Mouse (Mus musculus): ENCODE measurements around the gene Cubn. TPM values are rescaled to one million over a fixed set of nuclear protein-coding genes. Genes with fewer than 3 reads are reported as not detected.
A peak's percentile ranks its signal among the peaks of the same experiment; 100 is the strongest.

The Cubn gene
- total and polyA plus RNA-seq, 3 experiments: 0.03 TPM; not detected in 2

- H3K4me3 ChIP-seq (ENCODE audit: control insufficient read depth in 1 of 2, insufficient read depth in 1 of 2, low read depth in 2 of 2, low read length in 2 of 2): no peak overlapping the region
- no peaks in the 10 kb centered on the region for H3K79me2 ChIP-seq (ENCODE audit: control insufficient read depth, insufficient read depth, low read length, poor library complexity)
- H3K27me3 ChIP-seq (ENCODE audit: control insufficient read depth in 1 of 2, insufficient read depth in 2 of 2, low read length in 2 of 2): no peaks in the 10 kb centered on the region
- no peaks in the 10 kb centered on the region for H3K36me3 ChIP-seq (ENCODE audit: control insufficient read depth in 1 of 2, insufficient read depth in 2 of 2, low read length in 2 of 2)
- no peak overlapping the region for H3K27ac ChIP-seq (ENCODE audit: control insufficient read depth, low read depth, low read length)
- no peaks in the 10 kb centered on the region for H3K9me3 ChIP-seq (replicated peaks; ENCODE audit: insufficient read depth, low read length)
- no peak for DNase-seq (ENCODE audit: low read depth, low spot score)
- no peaks in the 10 kb centered on the region for H3K4me1 ChIP-seq (ENCODE audit: control insufficient read depth in 1 of 2, insufficient read depth in 2 of 2, low read length in 2 of 2)
- TF ChIP-seq RCOR1 (IDR thresholded peaks at IDR 0.05; ENCODE audit: low read depth, low read length) (no peak), TBP (IDR thresholded peaks at IDR 0.05; ENCODE audit: low read depth, low read length) (no peak), ZMIZ1 (IDR thresholded peaks at IDR 0.05; ENCODE audit: low read depth, low read length) (no peak), CHD2 (IDR thresholded peaks at IDR 0.05; ENCODE audit: low read length) (no peak), MYC (IDR thresholded peaks at IDR 0.05; ENCODE audit: low read depth, low read length) (no peak), NRF1 (IDR thresholded peaks at IDR 0.05; ENCODE audit: insufficient read depth, low read depth, low read length, poor library complexity, severe bottlenecking) (no peak), CTCF (IDR thresholded peaks at IDR 0.05 in 2 of 3, conservative IDR thresholded peaks at IDR 0.05 in 1 of 3; ENCODE audit: control insufficient read depth in 1 of 3, insufficient read depth in 1 of 3, low read depth in 2 of 3, low read length in 3 of 3, poor library complexity in 1 of 3, severe bottlenecking in 1 of 3) (no peak)
- H3K9ac ChIP-seq (ENCODE audit: control insufficient read depth, low read depth, low read length, poor library complexity, severe bottlenecking): no peak overlapping the region
These were observed 250.9 kb downstream of the Cubn start for GRCm38 (mm10) chr2:13240711-13241110.

GRCm38 (mm10) chr2:13237140-13237901 is 254.3 kb downstream of the Cubn start:
- Histone ChIP-seq H3K4me3 (ENCODE audit: control insufficient read depth in 1 of 2, insufficient read depth in 1 of 2, low read depth in 2 of 2, low read length in 2 of 2) (no peak overlapping the region), H3K4me1 (ENCODE audit: control insufficient read depth in 1 of 2, insufficient read depth in 2 of 2, low read length in 2 of 2) (no peaks in the 10 kb centered on the region), H3K27ac (ENCODE audit: control insufficient read depth, low read depth, low read length) (no peak overlapping the region), H3K9ac (ENCODE audit: control insufficient read depth, low read depth, low read length, poor library complexity, severe bottlenecking) (no peak overlapping the region), H3K79me2 (ENCODE audit: control insufficient read depth, insufficient read depth, low read length, poor library complexity) (no peaks in the 10 kb centered on the region), H3K27me3 (ENCODE audit: control insufficient read depth in 1 of 2, insufficient read depth in 2 of 2, low read length in 2 of 2) (no peaks in the 10 kb centered on the region), H3K36me3 (ENCODE audit: control insufficient read depth in 1 of 2, insufficient read depth in 2 of 2, low read length in 2 of 2) (no peaks in the 10 kb centered on the region), H3K9me3 (replicated peaks; ENCODE audit: insufficient read depth, low read length) (no peaks in the 10 kb centered on the region)
- TF ChIP-seq MAX (IDR thresholded peaks at IDR 0.05; ENCODE audit: low read length): no peak
- peak; percentile 80 for TF ChIP-seq SMC3 (IDR thresholded peaks at IDR 0.05; ENCODE audit: low read depth, low read length)
- TF ChIP-seq SIN3A (IDR thresholded peaks at IDR 0.05; ENCODE audit: low read length): no peak
- no peak for TF ChIP-seq EP300 (IDR thresholded peaks at IDR 0.05; ENCODE audit: low read depth in 1 of 2, low read length in 2 of 2)
- no peak for TF ChIP-seq MAZ (IDR thresholded peaks at IDR 0.05; ENCODE audit: low read depth, low read length)
- no peak for TF ChIP-seq KAT2A (conservative IDR thresholded peaks at IDR 0.05; ENCODE audit: low read depth, low read length)
- TF ChIP-seq POLR2AphosphoS2 (IDR thresholded peaks at IDR 0.05; ENCODE audit: low read length): no peak
- TF ChIP-seq NRF1 (IDR thresholded peaks at IDR 0.05; ENCODE audit: insufficient read depth, low read depth, low read length, poor library complexity, severe bottlenecking): no peak
- no peak for TF ChIP-seq CHD2 (IDR thresholded peaks at IDR 0.05; ENCODE audit: low read length)
- no peak for TF ChIP-seq ZNF384 (IDR thresholded peaks at IDR 0.05; ENCODE audit: low read depth, low read length)
- no peak for TF ChIP-seq BHLHE40 (IDR thresholded peaks at IDR 0.05; ENCODE audit: borderline replicate concordance, low read depth, low read length)
- TF ChIP-seq MEF2A (IDR thresholded peaks at IDR 0.05; ENCODE audit: extremely low read depth, insufficient replicate concordance, low read depth, low read length, poor library complexity, severe bottlenecking): no peak
- TF ChIP-seq RAD21 (IDR thresholded peaks at IDR 0.05; ENCODE audit: low read depth, low read length): peak; percentile 88
- no peak for TF ChIP-seq POLR2A (IDR thresholded peaks at IDR 0.05; ENCODE audit: control insufficient read depth in 1 of 2, insufficient read depth in 1 of 2, low read depth in 1 of 2, low read length in 2 of 2, poor library complexity in 1 of 2)
- no peak for TF ChIP-seq CHD1 (IDR thresholded peaks at IDR 0.05; ENCODE audit: low read depth, low read length)
- TF ChIP-seq GATA1 (IDR thresholded peaks at IDR 0.05; ENCODE audit: low read depth, low read length): no peak
- peak; percentile 64 for TF ChIP-seq ZC3H11A (IDR thresholded peaks at IDR 0.05; ENCODE audit: low read depth, low read length)
- peak; percentile 56 to 81 (median 78) for TF ChIP-seq CTCF (IDR thresholded peaks at IDR 0.05 in 2 of 3, conservative IDR thresholded peaks at IDR 0.05 in 1 of 3; ENCODE audit: control insufficient read depth in 1 of 3, insufficient read depth in 1 of 3, low read depth in 2 of 3, low read length in 3 of 3, poor library complexity in 1 of 3, severe bottlenecking in 1 of 3)
- TF ChIP-seq MYC (IDR thresholded peaks at IDR 0.05; ENCODE audit: low read depth, low read length): no peak
- peak; percentile 71 for DNase-seq (ENCODE audit: low read depth, low spot score)
